Mouse (Mus musculus) liver, embryonic 14.5 days (tissue): Measurements from ENCODE around the gene Gm13288. TPM values are rescaled to one million over a fixed set of nuclear protein-coding genes. Genes with fewer than 3 reads are reported as not detected.
"Not testable (repeated sequence)": the region's sequence is repeated elsewhere in the genome, so short reads cannot be mapped to it uniquely, and the experiment has no call there.

Experiments used
- ATAC-seq: fragments of 200-750 bp; cut with Nextera tagmentation; 2 replicates; pipeline ENCODE4 v1.8.0; 2017; ENCODE audit warnings: moderate number of reproducible peaks, mild to moderate bottlenecking, moderate library complexity; ENCODE audit not compliant: insufficient read depth
- DNase-seq, 3 experiments: peaks; one replicate each; pipeline ENCODE4 v3.0.0-alpha.2; 2012 to 2013; ENCODE audit warnings: low read depth in 3 of 3, low spot score in 3 of 3
- H3K27ac ChIP-seq: fragments of 300-500 bp; sonication (generic); 2 replicates; pipeline ENCODE4 v1.5.1; 2014; ENCODE audit warnings: moderate library complexity, mild to moderate bottlenecking, control low read depth, inconsistent platforms
- H3K27me3 ChIP-seq: fragments of 300-500 bp; sonication (generic); 2 replicates; pipeline ENCODE4 v1.6.1; 2014; ENCODE audit warnings: mild to moderate bottlenecking, low read length, moderate library complexity; ENCODE audit not compliant: control insufficient read depth, insufficient read depth
- H3K36me3 ChIP-seq: fragments of 300-500 bp; sonication (generic); replicated peaks from 2 replicates; pipeline ENCODE4 v1.6.1; 2014; ENCODE audit warnings: low read depth; ENCODE audit not compliant: control insufficient read depth, insufficient read depth
- H3K4me1 ChIP-seq, 2 experiments: fragments of 200-500 bp in 1 of 2; fragments of 300-500 bp in 1 of 2; sonication (generic) in 1 of 2; replicated peaks; 2 replicates each; pipeline ENCODE4 v1.6.1; 2012 to 2014; ENCODE audit warnings: antibody characterized with exemption in 1 of 2, inconsistent platforms in 1 of 2, low read length in 1 of 2; ENCODE audit not compliant: control insufficient read depth in 2 of 2, insufficient read depth in 2 of 2
- H3K4me2 ChIP-seq: fragments of 300-500 bp; sonication (generic); 2 replicates; pipeline ENCODE4 v1.6.1; 2014; ENCODE audit warnings: low read depth, mild to moderate bottlenecking, control low read depth, moderate library complexity
- H3K4me3 ChIP-seq, 2 experiments: fragments of 200-500 bp in 1 of 2; fragments of 300-500 bp in 1 of 2; sonication (generic) in 1 of 2; 2 replicates each; pipeline ENCODE4 v1.5.1; 2012 to 2014; ENCODE audit warnings: low read depth in 2 of 2, low read length in 2 of 2, mild to moderate bottlenecking in 2 of 2, control low read depth in 1 of 2, inconsistent platforms in 1 of 2, moderate library complexity in 1 of 2; ENCODE audit not compliant: insufficient read depth in 1 of 2
- H3K9ac ChIP-seq: fragments of 300-500 bp; sonication (generic); replicated peaks from 2 replicates; pipeline ENCODE4 v1.6.1; 2014; ENCODE audit warnings: mild to moderate bottlenecking, control low read depth, moderate library complexity
- H3K9me3 ChIP-seq: fragments of 300-500 bp; sonication (generic); 2 replicates; pipeline ENCODE4 v1.6.1; 2016; ENCODE audit warnings: low read length, mixed read lengths; ENCODE audit not compliant: control insufficient read depth
- CTCF ChIP-seq: IDR thresholded peaks from 2 replicates; pipeline ENCODE4 v1.5.1; 2016; ENCODE audit warnings: antibody characterized with exemption, low read depth, control low read depth
- WGBS: fragments of 180-500 bp; shearing (Covaris S2); extraction: QIAGEN DNeasy Blood & Tissue Kit; methylation state at CpG from one replicate; pipeline ENCODE4 v1.1.7; 2014; ENCODE audit not compliant: insufficient replicate concordance; 5-methylcytosine and 5-hydroxymethylcytosine counted together
- polyA plus RNA-seq, 2 experiments: library from polyadenylated mRNA; depleted of rRNA in 1 of 2; stranded (reverse) in 1 of 2; unstranded in 1 of 2; fragments of >200 nt; fragmentation: Nextera tagmentation in 1 of 2; extraction: Ambion mirVana in 1 of 2; gene quantifications; 2 replicates each; pipeline versions ENCODE4 v1.2.1 to v1.2.3; 2012 to 2014

The Gm13288 gene
- polyA plus RNA-seq (2012; rRNA removed) (not detected in 2 replicates), polyA plus RNA-seq (2014; fragmentation: Nextera tagmentation; extraction: Ambion mirVana) (not detected in 2 replicates)

DNA sequence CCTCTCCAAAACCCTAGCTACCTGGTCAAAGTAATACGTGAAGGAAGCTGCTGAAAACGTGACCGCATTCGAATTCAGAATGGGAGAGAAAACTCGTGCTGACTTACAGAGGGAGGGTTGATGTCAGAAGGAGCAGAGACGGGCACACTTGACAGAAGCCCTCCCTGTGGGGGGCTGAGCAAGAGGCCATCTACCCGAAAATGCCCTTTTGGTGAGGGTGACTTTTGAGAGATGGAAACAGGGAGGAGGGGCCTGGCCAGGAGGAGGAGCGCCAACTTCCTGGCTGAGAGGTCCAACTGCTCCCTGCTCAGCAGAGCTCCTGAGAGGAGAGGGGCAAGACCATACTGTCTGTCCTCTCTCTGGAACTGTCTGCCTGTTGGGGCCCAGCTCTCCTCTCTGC lies at the start of gene Gm13288:
Gene Gm13288 (plus strand): TSS at position 301 of the 400 bp plus-strand sequence.
- H3K27ac ChIP-seq, H3K27me3 ChIP-seq, H3K36me3 ChIP-seq, H3K9ac ChIP-seq, ATAC-seq, DNase-seq, H3K4me1 ChIP-seq, H3K9me3 ChIP-seq: not testable (repeated sequence)
- Histone ChIP-seq H3K4me3 (0 out of 4 replicates have a peak within 1 kb of the TSS, but pooled peaks of 1 of the 2 experiments have one; percentile 21), H3K4me2 (peak within 1 kb of the TSS; percentile 31; the same call in 1 of the 2 replicates)
- WGBS: no CpG with 5 or more reads among the region's 8 CpGs

DNA sequence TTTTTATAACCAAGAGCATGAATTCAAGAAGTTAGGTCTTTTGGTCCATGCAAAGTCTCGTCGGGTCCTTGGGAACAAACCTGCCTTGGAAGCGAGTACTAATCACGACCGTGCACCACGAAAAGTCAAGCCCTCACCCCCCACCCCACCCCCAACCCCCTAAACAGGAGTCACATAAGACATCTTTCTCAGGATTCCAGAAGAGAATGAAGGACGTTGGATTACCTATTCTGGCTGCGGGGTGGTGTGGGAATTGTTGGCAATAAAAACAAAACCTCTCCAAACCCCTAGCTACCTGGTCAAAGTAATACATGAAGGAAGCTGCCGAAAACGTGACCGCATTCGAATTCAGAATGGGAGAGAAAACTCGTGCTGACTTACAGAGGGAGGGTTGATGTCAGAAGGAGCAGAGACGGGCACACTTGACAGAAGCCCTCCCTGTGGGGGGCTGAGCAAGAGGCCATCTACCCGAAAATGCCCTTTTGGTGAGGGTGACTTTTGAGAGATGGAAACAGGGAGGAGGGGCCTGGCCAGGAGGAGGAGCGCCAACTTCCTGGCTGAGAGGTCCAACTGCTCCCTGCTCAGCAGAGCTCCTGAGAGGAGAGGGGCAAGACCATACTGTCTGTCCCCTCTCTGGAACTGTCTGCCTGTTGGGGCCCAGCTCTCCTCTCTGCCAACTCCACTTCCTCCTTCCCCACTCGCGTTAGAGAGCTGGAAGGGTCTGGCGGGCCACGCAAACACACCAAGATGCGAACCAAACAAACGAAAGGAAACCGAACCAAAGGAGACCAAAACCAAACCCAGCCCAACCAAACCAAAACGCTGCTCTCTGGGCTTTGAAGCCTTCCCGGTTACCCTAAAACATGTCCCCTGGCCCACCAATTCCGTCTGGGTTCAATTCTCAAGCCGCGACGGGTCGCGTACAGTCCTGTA lies 48.5 kb upstream of the Gm13288 start:
- Histone ChIP-seq H3K9ac (peak overlapping the region; percentile 78), H3K27ac (peak overlapping the region; percentile 77), H3K4me3 (peak overlapping the region; percentile 60 to 63), H3K4me2 (peak overlapping the region; percentile 78)
- H3K27me3 ChIP-seq, ATAC-seq, H3K4me1 ChIP-seq, DNase-seq, H3K9me3 ChIP-seq, H3K36me3 ChIP-seq: not testable (repeated sequence)
- WGBS: 10% methylated on average over 28 of the region's 31 CpGs

DNA sequence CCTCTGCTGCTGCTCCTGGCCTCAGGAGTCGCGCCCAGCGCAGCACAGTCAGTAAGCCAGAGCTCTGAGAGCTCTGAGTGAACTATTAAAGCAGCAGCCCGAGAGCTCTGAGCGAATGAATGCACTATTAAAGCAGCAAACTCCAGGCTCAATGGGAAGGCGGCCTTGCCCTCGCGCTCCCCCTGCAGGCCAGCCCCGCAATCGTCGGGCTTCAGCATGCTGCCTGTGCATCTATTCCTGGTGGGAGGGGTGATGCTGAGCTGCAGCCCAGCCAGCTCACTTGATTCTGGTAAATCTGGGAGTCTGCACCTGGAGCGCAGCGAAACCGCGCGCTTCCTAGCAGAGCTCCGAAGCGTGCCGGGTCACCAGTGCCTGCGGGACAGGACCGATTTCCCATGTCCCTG lies 47.7 kb upstream of the Gm13288 start:
- H3K27me3 ChIP-seq, H3K9me3 ChIP-seq, H3K4me1 ChIP-seq, H3K36me3 ChIP-seq: not testable (repeated sequence)
- TF ChIP-seq CTCF: peak; percentile 84
- ATAC-seq (peak; percentile 100), DNase-seq (peak in 1 of 3 experiments; percentile 75)
- 0% methylated on average over 13 of the region's 21 CpGs for WGBS
- Histone ChIP-seq H3K4me3 (peak overlapping the region; percentile 60 to 63), H3K27ac (peak overlapping the region; percentile 77), H3K4me2 (peak overlapping the region; percentile 78), H3K9ac (peak overlapping the region; percentile 78; the same call in 1 of the 2 replicates)

DNA sequence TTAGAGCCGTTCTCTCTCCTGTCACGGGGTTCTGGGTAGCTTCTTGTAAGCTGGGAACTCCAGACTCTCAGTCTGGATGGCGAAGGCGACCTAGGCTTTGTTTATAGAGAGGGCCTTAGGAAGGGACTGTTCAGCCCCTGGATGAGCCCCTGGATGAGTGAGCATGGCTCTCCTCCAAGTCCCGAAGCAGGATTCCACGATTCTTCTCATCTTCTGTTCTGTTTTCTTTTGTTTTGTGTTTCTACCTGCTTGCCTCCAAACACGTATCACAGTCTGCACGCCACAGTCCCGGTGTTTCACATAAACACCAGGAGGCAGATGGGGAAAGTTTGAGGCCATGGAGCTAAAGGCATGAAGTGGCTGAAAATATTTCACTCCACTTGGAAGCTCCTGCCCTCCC lies 46.6 kb upstream of the Gm13288 start:
- not testable (repeated sequence) for H3K4me3 ChIP-seq, H3K36me3 ChIP-seq, ATAC-seq, H3K9me3 ChIP-seq, H3K4me1 ChIP-seq, H3K27ac ChIP-seq, DNase-seq, H3K4me2 ChIP-seq, H3K9ac ChIP-seq, H3K27me3 ChIP-seq
- WGBS: 75% methylated on average over 9 of the region's 9 CpGs

DNA sequence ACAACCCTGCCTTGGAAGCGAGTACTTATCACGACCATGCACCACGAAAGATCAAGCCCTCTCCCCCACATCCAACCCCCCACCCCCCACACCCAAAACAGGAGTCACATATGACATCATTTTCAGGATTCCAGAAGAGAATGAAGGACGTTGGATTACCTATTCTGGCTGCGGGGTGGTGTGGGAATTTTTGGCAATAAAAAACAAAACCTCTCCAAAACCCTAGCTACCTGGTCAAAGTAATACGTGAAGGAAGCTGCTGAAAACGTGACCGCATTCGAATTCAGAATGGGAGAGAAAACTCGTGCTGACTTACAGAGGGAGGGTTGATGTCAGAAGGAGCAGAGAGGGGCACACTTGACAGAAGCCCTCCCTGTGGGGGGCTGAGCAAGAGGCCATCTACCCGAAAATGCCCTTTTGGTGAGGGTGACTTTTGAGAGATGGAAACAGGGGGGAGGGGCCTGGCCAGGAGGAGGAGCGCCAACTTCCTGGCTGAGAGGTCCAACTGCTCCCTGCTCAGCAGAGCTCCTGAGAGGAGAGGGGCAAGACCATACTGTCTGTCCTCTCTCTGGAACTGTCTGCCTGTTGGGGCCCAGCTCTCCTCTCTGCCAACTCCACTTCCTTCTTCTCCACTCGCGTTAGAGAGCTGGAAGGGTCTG lies 45.6 kb upstream of the Gm13288 start, which contains the start of gene Gm13283:
Gene Gm13283 (plus strand): TSS at position 510 of the 659 bp plus-strand sequence.
- Histone ChIP-seq H3K4me2 (peak within 1 kb of the TSS; percentile 42), H3K4me3 (peak within 1 kb of the TSS; percentile 6 to 43; a peak in 3 of 4 replicates)
- H3K27ac ChIP-seq, H3K4me1 ChIP-seq, H3K9me3 ChIP-seq, DNase-seq, H3K27me3 ChIP-seq, ATAC-seq, H3K9ac ChIP-seq, H3K36me3 ChIP-seq: not testable (repeated sequence)
- 10% methylated on average over 7 of the region's 14 CpGs for WGBS
